Mouse (Mus musculus) MEL (cell line): Measurements from ENCODE around the gene Slc39a13. TPM values are rescaled to one million over a fixed set of nuclear protein-coding genes. Genes with fewer than 3 reads are reported as not detected.

Experiments
- DNase-seq: peaks from one replicate; pipeline ENCODE4 v3.0.0; 2011; ENCODE audit warnings: low read depth, low spot score
- H3K27ac ChIP-seq: 2 replicates; pipeline ENCODE4 v1.5.1; 2012; ENCODE audit warnings: low read depth, mild to moderate bottlenecking, control low read depth, low read length, moderate library complexity; ENCODE audit not compliant: control insufficient read depth
- H3K27me3 ChIP-seq, 2 experiments: fragments of 150-350 bp in 1 of 2; sonication (generic) in 1 of 2; 2 replicates each; pipeline ENCODE4 v1.6.1; 2012; ENCODE audit warnings: low read length in 2 of 2, mild to moderate bottlenecking in 2 of 2, improper control_type of control experiment in 1 of 2, moderate library complexity in 1 of 2; ENCODE audit not compliant: insufficient read depth in 2 of 2, control insufficient read depth in 1 of 2
- H3K36me3 ChIP-seq, 2 experiments: 2 replicates each; pipeline ENCODE4 v1.6.1; 2012 to 2014; ENCODE audit warnings: low read length in 2 of 2, improper control_type of control experiment in 1 of 2, inconsistent platforms in 1 of 2, mild to moderate bottlenecking in 1 of 2; ENCODE audit not compliant: insufficient read depth in 2 of 2, control insufficient read depth in 1 of 2
- H3K4me1 ChIP-seq, 2 experiments: fragments of 150-350 bp in 1 of 2; sonication (generic) in 1 of 2; 2 replicates each; pipeline ENCODE4 v1.6.1; 2012; ENCODE audit warnings: low read length in 2 of 2, improper control_type of control experiment in 1 of 2, mild to moderate bottlenecking in 1 of 2; ENCODE audit not compliant: insufficient read depth in 2 of 2, control insufficient read depth in 1 of 2
- H3K4me3 ChIP-seq, 2 experiments: fragments of 150-350 bp in 1 of 2; sonication (generic) in 1 of 2; 2 replicates each; pipeline ENCODE4 v1.5.1; 2012; ENCODE audit warnings: low read depth in 2 of 2, low read length in 2 of 2, mild to moderate bottlenecking in 2 of 2, moderate library complexity in 2 of 2, control low read depth in 1 of 2, improper control_type of control experiment in 1 of 2; ENCODE audit not compliant: control insufficient read depth in 1 of 2, insufficient read depth in 1 of 2
- H3K79me2 ChIP-seq: 2 replicates; pipeline ENCODE4 v1.6.1; 2012; ENCODE audit warnings: mild to moderate bottlenecking, low read length, moderate library complexity; ENCODE audit not compliant: control insufficient read depth, poor library complexity, insufficient read depth
- H3K9ac ChIP-seq: 2 replicates; pipeline ENCODE4 v1.6.1; 2012; ENCODE audit warnings: low read depth, mild to moderate bottlenecking, control low read depth, low read length, moderate library complexity; ENCODE audit not compliant: control insufficient read depth, poor library complexity, severe bottlenecking
- H3K9me3 ChIP-seq: fragments of 150-350 bp; sonication (generic); replicated peaks from 2 replicates; pipeline ENCODE4 v1.6.1; 2012; ENCODE audit warnings: mild to moderate bottlenecking, low read length, improper control_type of control experiment, moderate library complexity; ENCODE audit not compliant: insufficient read depth
- CHD1 ChIP-seq: IDR thresholded peaks from 2 replicates; pipeline ENCODE4 v1.6.1; 2012; ENCODE audit warnings: low read depth, mild to moderate bottlenecking, inconsistent platforms, low read length, improper control_type of control experiment
- CHD2 ChIP-seq: IDR thresholded peaks from 2 replicates; pipeline ENCODE4 v1.6.1; 2011; ENCODE audit warnings: low read length, improper control_type of control experiment
- CTCF ChIP-seq, 3 experiments: IDR thresholded peaks in 2 of 3; conservative IDR thresholded peaks in 1 of 3; 2 replicates each; pipeline ENCODE4 v1.5.1; 2011 to 2012; ENCODE audit warnings: low read length in 3 of 3, low read depth in 2 of 3, mild to moderate bottlenecking in 2 of 3, improper control_type of control experiment in 1 of 3, inconsistent platforms in 1 of 3, mixed read lengths in 1 of 3, moderate library complexity in 1 of 3; ENCODE audit not compliant: control insufficient read depth in 1 of 3, insufficient read depth in 1 of 3, poor library complexity in 1 of 3, severe bottlenecking in 1 of 3
- ETS1 ChIP-seq: IDR thresholded peaks from 2 replicates; pipeline ENCODE4 v1.6.1; 2012; ENCODE audit warnings: low read depth, mild to moderate bottlenecking, inconsistent platforms, low read length, improper control_type of control experiment, moderate library complexity
- GATA1 ChIP-seq: IDR thresholded peaks from 2 replicates; pipeline ENCODE4 v1.6.1; 2011; ENCODE audit warnings: low read depth, low read length, improper control_type of control experiment
- HCFC1 ChIP-seq: IDR thresholded peaks from 2 replicates; pipeline ENCODE4 v1.6.1; 2012; ENCODE audit warnings: low read depth, mild to moderate bottlenecking, inconsistent platforms, low read length, improper control_type of control experiment, moderate library complexity
- MAFK ChIP-seq: IDR thresholded peaks from 2 replicates; pipeline ENCODE4 v1.6.1; 2011; ENCODE audit warnings: low read depth, mild to moderate bottlenecking, low read length, improper control_type of control experiment, borderline replicate concordance
- MAZ ChIP-seq: IDR thresholded peaks from 2 replicates; pipeline ENCODE4 v1.6.1; 2012; ENCODE audit warnings: low read depth, mild to moderate bottlenecking, inconsistent platforms, low read length, improper control_type of control experiment
- MYB ChIP-seq: IDR thresholded peaks from 2 replicates; pipeline ENCODE4 v1.6.1; 2011; ENCODE audit warnings: mild to moderate bottlenecking, low read depth, low read length, improper control_type of control experiment
- MYC ChIP-seq: IDR thresholded peaks from 2 replicates; pipeline ENCODE4 v1.6.1; 2011; ENCODE audit warnings: low read depth, mild to moderate bottlenecking, low read length, improper control_type of control experiment, moderate library complexity
- NRF1 ChIP-seq: IDR thresholded peaks from 2 replicates; pipeline ENCODE4 v1.6.1; 2014; ENCODE audit warnings: low read depth, mild to moderate bottlenecking, inconsistent platforms, low read length, improper control_type of control experiment, moderate library complexity; ENCODE audit not compliant: poor library complexity, insufficient read depth, severe bottlenecking
- POLR2AphosphoS2 ChIP-seq: IDR thresholded peaks from 2 replicates; pipeline ENCODE4 v1.6.1; 2011; ENCODE audit warnings: low read length, improper control_type of control experiment
- RAD21 ChIP-seq: IDR thresholded peaks from 2 replicates; pipeline ENCODE4 v1.6.1; 2011; ENCODE audit warnings: mild to moderate bottlenecking, low read depth, low read length, improper control_type of control experiment
- RCOR1 ChIP-seq: IDR thresholded peaks from 2 replicates; pipeline ENCODE4 v1.6.1; 2012; ENCODE audit warnings: low read depth, mild to moderate bottlenecking, inconsistent platforms, low read length, improper control_type of control experiment
- SMC3 ChIP-seq: IDR thresholded peaks from 2 replicates; pipeline ENCODE4 v1.6.1; 2011; ENCODE audit warnings: low read depth, low read length, improper control_type of control experiment
- TBP ChIP-seq: IDR thresholded peaks from 2 replicates; pipeline ENCODE4 v1.8.0; 2011; ENCODE audit warnings: low read depth, low read length, improper control_type of control experiment
- TCF12 ChIP-seq: IDR thresholded peaks from 2 replicates; pipeline ENCODE4 v1.6.1; 2014; ENCODE audit warnings: low read depth, mild to moderate bottlenecking, inconsistent platforms, low read length, improper control_type of control experiment, moderate library complexity
- polyA plus RNA-seq, 2 experiments: library from polyadenylated mRNA; stranded (reverse) in 1 of 2; unstranded in 1 of 2; fragments of >175 nt in 1 of 2; fragments of >200 nt in 1 of 2; gene quantifications; 2 replicates each; pipeline versions ENCODE4 v1.2.1 to v1.2.4; 2012; ENCODE audit warnings: low replicate concordance in 2 of 2, low read depth in 1 of 2; ENCODE audit not compliant: insufficient read length in 2 of 2, insufficient read depth in 1 of 2, missing spikeins in 1 of 2
- total RNA-seq: library from RNA; depleted of rRNA; stranded (reverse); fragments of 300-350 nt; gene quantifications from 2 replicates; pipeline ENCODE4 v1.2.3, GENCODE M21; 2012

Gene Slc39a13
- total and polyA plus RNA-seq, 3 experiments = 9.4 to 19.1 TPM; not detected in 1

DNA sequence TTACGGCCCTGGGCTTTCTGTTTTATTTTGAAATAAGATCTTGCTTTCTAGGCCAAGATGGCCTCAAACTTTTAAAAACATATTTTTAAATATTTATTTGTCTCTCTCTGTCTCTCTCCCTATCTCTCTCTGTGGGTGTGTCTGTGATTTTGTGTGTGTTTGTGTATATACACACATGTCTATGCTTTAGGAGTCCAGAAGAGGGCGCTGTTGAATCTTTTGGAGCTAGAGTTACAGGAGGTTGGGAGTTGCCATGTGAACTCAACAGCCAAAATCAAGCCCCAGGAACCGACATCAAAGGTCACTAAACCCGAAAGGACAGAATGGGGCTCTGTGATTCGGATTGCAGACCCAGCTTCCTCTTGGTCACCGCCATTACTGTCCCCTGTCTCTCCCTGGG, 40.2 kb upstream of the Slc39a13 start:
- Histone ChIP-seq H3K9ac (no peak overlapping the region), H3K4me3 (no peak overlapping the region), H3K27me3 (no peaks in the 10 kb centered on the region), H3K79me2 (peaks cover 5% of the 10 kb centered on the region; the same call in 1 of the 2 replicates), H3K4me1 (peaks cover 0 to 1% of the 10 kb centered on the region in 2 experiments; a peak in 2 of 4 replicates), H3K9me3 (no peaks in the 10 kb centered on the region), H3K36me3 (peaks cover 2 to 6% of the 10 kb centered on the region in 2 experiments), H3K27ac (no peak overlapping the region)
- peak; percentile 55 for DNase-seq
- peak; percentile 11 for TF ChIP-seq RAD21
- TF ChIP-seq CTCF (IDR thresholded peaks at IDR 0.05 in 2 of 3, conservative IDR thresholded peaks at IDR 0.05 in 1 of 3; ENCODE audit: control insufficient read depth in 1 of 3, insufficient read depth in 1 of 3, low read depth in 2 of 3, low read length in 3 of 3, poor library complexity in 1 of 3, severe bottlenecking in 1 of 3) = peak; percentile 20 to 49 (median 27); a peak in 4 of 6 replicates
- no peak for TF ChIP-seq TCF12
- TF ChIP-seq TBP = no peak
- TF ChIP-seq SMC3 = peak; percentile 11; the same call in 1 of the 2 replicates

- Histone ChIP-seq H3K9ac (no peak overlapping the region), H3K36me3 (peaks cover 3 to 6% of the 10 kb centered on the region in 2 experiments), H3K79me2 (peaks cover 5% of the 10 kb centered on the region; the same call in 1 of the 2 replicates), H3K9me3 (no peaks in the 10 kb centered on the region), H3K27me3 (no peaks in the 10 kb centered on the region)
- no peak for TF ChIP-seq MAFK
- TF ChIP-seq TBP = no peak
- no peak for TF ChIP-seq GATA1
- no peak for TF ChIP-seq MYC
- TF ChIP-seq CHD1 = no peak
- TF ChIP-seq RAD21 = no peak
- TF ChIP-seq MAZ = no peak
- no peak for TF ChIP-seq NRF1
- no peak for TF ChIP-seq CTCF (IDR thresholded peaks at IDR 0.05 in 2 of 3, conservative IDR thresholded peaks at IDR 0.05 in 1 of 3; ENCODE audit: control insufficient read depth in 1 of 3, insufficient read depth in 1 of 3, low read depth in 2 of 3, low read length in 3 of 3, poor library complexity in 1 of 3, severe bottlenecking in 1 of 3)
- TF ChIP-seq MYB = no peak
- TF ChIP-seq POLR2AphosphoS2 = no peak
- TF ChIP-seq TCF12 = no peak
- no peak for TF ChIP-seq HCFC1
- TF ChIP-seq CHD2 = no peak
- TF ChIP-seq RCOR1 = no peak
- no peak for TF ChIP-seq ETS1
- TF ChIP-seq, all 39 proteins: peak for 0
- no peak for DNase-seq
- Histone ChIP-seq H3K4me1 (no peaks in the 10 kb centered on the region; a peak in 1 of 4 replicates), H3K4me3 (no peak overlapping the region), H3K27ac (no peak overlapping the region)
Observed at GRCm38 (mm10) chr2:91109807-91110385, 39.7 kb upstream of the Slc39a13 start.
